Mouse (Mus musculus): ENCODE data around the gene Serpinf1. TPM values are rescaled to one million over a fixed set of nuclear protein-coding genes. Genes with fewer than 3 reads are reported as not detected.
A peak's percentile ranks its signal among the peaks of the same experiment; 100 is the strongest.
"Not testable (repeated sequence)": the region's sequence is repeated elsewhere in the genome, so short reads cannot be mapped to it uniquely, and the experiment has no call there.

Serpinf1 gene
- polyA plus RNA-seq, 1 experiment from 2014 or later = 53.6 TPM

GRCm38 (mm10) chr11:75378786-75379185 lies 43.7 kb downstream of the Serpinf1 start:
- not testable (repeated sequence) for ATAC-seq (replicated peaks; ENCODE audit: low FRiP score); DNase-seq (ENCODE audit: low spot score)
- 97% methylated on average over 2 of the region's 2 CpGs for WGBS

GRCm38 (mm10) chr11:75377125-75377524 lies 45.4 kb downstream of the Serpinf1 start:
- ATAC-seq (replicated peaks; ENCODE audit: low FRiP score) = no peak

More at GRCm38 (mm10) chr11:75378786-75379185, 43.7 kb downstream of the Serpinf1 start:
- not testable (repeated sequence) for H3K4me1 ChIP-seq (replicated peaks; ENCODE audit: control insufficient read depth, insufficient read depth, low read length); H3K27ac ChIP-seq (ENCODE audit: low read depth, low read length); H3K36me3 ChIP-seq (ENCODE audit: control insufficient read depth, insufficient read depth, low read length); H3K27me3 ChIP-seq (ENCODE audit: control insufficient read depth, insufficient read depth, low read length); H3K9me3 ChIP-seq (ENCODE audit: control insufficient read depth, low read length); H3K9ac ChIP-seq (ENCODE audit: low read length); H3K4me3 ChIP-seq (ENCODE audit: low read depth, low read length); H3K4me2 ChIP-seq (ENCODE audit: low read depth, low read length, severe bottlenecking)

More at GRCm38 (mm10) chr11:75377125-75377524, 45.4 kb downstream of the Serpinf1 start:
- no peaks in the 10 kb centered on the region for H3K27me3 ChIP-seq (ENCODE audit: control insufficient read depth, insufficient read depth, low read length)
- no peaks in the 10 kb centered on the region for H3K36me3 ChIP-seq (ENCODE audit: control insufficient read depth, insufficient read depth, low read length)
- no peak overlapping the region for H3K4me2 ChIP-seq (ENCODE audit: low read depth, low read length, severe bottlenecking)
- DNase-seq (ENCODE audit: low spot score) = no peak
- no peaks in the 10 kb centered on the region for H3K9me3 ChIP-seq (ENCODE audit: control insufficient read depth, low read length)
- H3K9ac ChIP-seq (ENCODE audit: low read length) = no peak overlapping the region
- no peak overlapping the region for H3K27ac ChIP-seq (ENCODE audit: low read depth, low read length)
- no peak overlapping the region for H3K4me3 ChIP-seq (ENCODE audit: low read depth, low read length)
- H3K4me1 ChIP-seq (replicated peaks; ENCODE audit: control insufficient read depth, insufficient read depth, low read length) = no peaks in the 10 kb centered on the region
- 94% methylated on average over 1 of the region's 1 CpGs for WGBS

MicroRNAs within 50 kb of the gene (microRNA counts, 519-probe panel; counts per million panel counts)
- microRNA mmu-miR-22 = 5,521 counts per million, percentile 70 among the panel's probes with 10 or more counts

Small RNAs within 50 kb of the gene (microRNA-seq; reads per million reads assigned to microRNA genes)
- gene Mir22 (ENCODE audit: insufficient number of aligned reads) = 4,885 reads per million, percentile 86 among the genes with 10 or more reads in this experiment

Other genes starting within 250 kb of the Serpinf1 start
- gene Ovca2, start 243.9 kb downstream of the Serpinf1 start, polyA plus RNA-seq (2014; fragmentation: Nextera tagmentation; extraction: Ambion mirVana) = 32.7 and 34.4 TPM in 2 replicates
- gene Dph1, start 231.5 kb downstream of the Serpinf1 start, polyA plus RNA-seq (2014; fragmentation: Nextera tagmentation; extraction: Ambion mirVana) = 21.8 and 24.0 TPM in 2 replicates
- 1.0 and 1.1 TPM in 2 replicates for gene Rtn4rl1, start 228.9 kb downstream of the Serpinf1 start, polyA plus RNA-seq (2014; fragmentation: Nextera tagmentation; extraction: Ambion mirVana)
- gene Rpa1, start 74.4 kb downstream of the Serpinf1 start, polyA plus RNA-seq (2014; fragmentation: Nextera tagmentation; extraction: Ambion mirVana) = 140 and 146 TPM in 2 replicates
- 17.3 and 20.0 TPM in 2 replicates for gene Smyd4, start 74.3 kb downstream of the Serpinf1 start, polyA plus RNA-seq (2014; fragmentation: Nextera tagmentation; extraction: Ambion mirVana)
- not detected in 2 replicates for gene Serpinf2, start 16.9 kb upstream of the Serpinf1 start, polyA plus RNA-seq (2014; fragmentation: Nextera tagmentation; extraction: Ambion mirVana)
- 6.3 and 6.5 TPM in 2 replicates for gene Wdr81, start 32.0 kb upstream of the Serpinf1 start, polyA plus RNA-seq (2014; fragmentation: Nextera tagmentation; extraction: Ambion mirVana)
- 9.5 TPM in 2 replicates for gene Tlcd2, start 39.0 kb upstream of the Serpinf1 start, polyA plus RNA-seq (2014; fragmentation: Nextera tagmentation; extraction: Ambion mirVana)
- 133 TPM in 2 replicates for gene Prpf8, start 64.1 kb upstream of the Serpinf1 start, polyA plus RNA-seq (2014; fragmentation: Nextera tagmentation; extraction: Ambion mirVana)
- gene Rilp, start 87.4 kb upstream of the Serpinf1 start, polyA plus RNA-seq (2014; fragmentation: Nextera tagmentation; extraction: Ambion mirVana) = 0.28 and 0.69 TPM in 2 replicates
- gene Scarf1, start 90.8 kb upstream of the Serpinf1 start, polyA plus RNA-seq (2014; fragmentation: Nextera tagmentation; extraction: Ambion mirVana) = 4.2 TPM in 2 replicates
- 5.5 and 7.5 TPM in 2 replicates for gene Slc43a2, start 109.0 kb upstream of the Serpinf1 start, polyA plus RNA-seq (2014; fragmentation: Nextera tagmentation; extraction: Ambion mirVana)
- 79.5 and 88.5 TPM in 2 replicates for gene Pitpna, start 165.4 kb upstream of the Serpinf1 start, polyA plus RNA-seq (2014; fragmentation: Nextera tagmentation; extraction: Ambion mirVana)
- gene Inpp5k, start 208.3 kb upstream of the Serpinf1 start, polyA plus RNA-seq (2014; fragmentation: Nextera tagmentation; extraction: Ambion mirVana) = 20.8 and 24.6 TPM in 2 replicates
- gene Myo1c, start 227.8 kb upstream of the Serpinf1 start, polyA plus RNA-seq (2014; fragmentation: Nextera tagmentation; extraction: Ambion mirVana) = 13.8 and 15.1 TPM in 2 replicates

Data from forebrain, embryonic 11.5 days (tissue).